Mouse (Mus musculus): ENCODE results near the gene Mn1. TPM values are rescaled to one million over a fixed set of nuclear protein-coding genes. Genes with fewer than 3 reads are reported as not detected.

Mn1 gene
- polyA plus RNA-seq, 1 experiment from 2014 or later: 60.1 TPM

DNA sequence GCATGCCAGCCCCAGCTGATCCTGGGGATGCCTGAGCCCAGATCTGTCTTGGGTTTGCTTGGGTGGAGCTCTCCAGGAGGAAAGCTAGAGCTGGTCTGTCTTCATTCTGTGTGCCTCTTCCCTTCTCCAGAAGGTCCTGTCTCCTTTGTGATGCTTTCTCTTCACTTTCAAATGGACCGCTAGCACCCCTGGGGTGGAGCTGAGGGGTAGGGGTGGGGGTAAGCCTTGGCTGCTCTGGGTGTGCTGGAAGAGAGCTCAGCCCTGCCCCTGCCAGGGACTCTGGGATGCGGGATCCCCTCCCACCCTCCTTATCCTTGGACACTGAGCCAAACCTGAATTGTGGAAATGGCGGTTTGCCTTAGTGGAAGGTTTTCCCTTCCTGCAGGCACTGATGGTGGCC is 21.2 kb downstream of the Mn1 start:
- ATAC-seq (replicated peaks): no peak

DNA sequence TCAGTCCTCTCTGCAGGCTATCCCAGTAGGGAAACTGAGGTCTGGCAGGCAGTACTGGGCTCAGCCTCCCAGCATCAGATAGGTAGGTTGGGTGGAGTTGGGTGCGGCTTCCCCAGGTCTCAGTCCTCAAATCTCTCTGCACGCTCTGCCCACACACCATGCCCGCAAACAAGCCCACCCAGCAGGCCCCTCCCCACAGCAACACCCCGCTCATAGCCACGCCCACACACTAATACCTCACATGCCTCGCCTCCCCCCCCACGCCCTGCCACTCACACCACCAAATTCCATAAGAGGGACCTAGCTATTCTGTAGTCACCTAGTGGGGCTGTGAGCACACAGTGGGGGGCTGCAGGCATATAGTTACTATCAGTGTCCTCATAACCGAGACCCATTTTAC is 21.7 kb downstream of the Mn1 start:
- Histone ChIP-seq H3K27me3 (replicated peaks) (no peaks in the 10 kb centered on the region), H3K9ac (no peak overlapping the region), H3K4me2 (no peak overlapping the region), H3K4me3 (no peak overlapping the region), H3K27ac (no peak overlapping the region), H3K4me1 (peaks cover 59% of the 10 kb centered on the region), H3K36me3 (replicated peaks) (no peaks in the 10 kb centered on the region), H3K9me3 (no peaks in the 10 kb centered on the region)
- 88% methylated on average over 8 of the region's 8 CpGs for WGBS
- no peak for ATAC-seq (replicated peaks)

More for the DNA sequence above, 21.2 kb downstream of the Mn1 start:
- Histone ChIP-seq H3K27me3 (replicated peaks) (no peaks in the 10 kb centered on the region), H3K27ac (no peak overlapping the region), H3K4me2 (no peak overlapping the region), H3K4me3 (no peak overlapping the region), H3K9me3 (no peaks in the 10 kb centered on the region), H3K36me3 (replicated peaks) (no peaks in the 10 kb centered on the region), H3K9ac (no peak overlapping the region), H3K4me1 (peaks cover 64% of the 10 kb centered on the region)
- 67% methylated on average over 3 of the region's 3 CpGs for WGBS

DNA sequence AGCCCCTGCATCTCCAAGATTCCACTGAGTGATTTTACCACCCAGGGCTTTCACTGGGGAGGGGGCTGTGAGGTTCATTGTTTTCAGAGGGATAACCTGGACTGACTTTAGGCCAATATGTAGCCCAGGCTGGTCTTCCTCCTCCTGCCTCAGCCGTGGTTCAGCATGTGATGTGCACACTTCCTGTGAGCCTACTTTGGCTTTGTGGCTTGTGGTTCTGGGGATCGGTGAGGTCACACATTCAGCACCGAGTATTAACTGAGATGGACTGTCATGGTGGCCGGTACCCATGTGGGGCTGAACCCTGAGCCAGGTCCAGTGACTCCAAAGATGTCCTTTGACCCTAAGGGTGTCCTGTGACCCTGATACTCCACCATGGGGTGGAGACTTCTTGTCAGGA is 23.1 kb downstream of the Mn1 start:
- H3K27ac ChIP-seq: no peak overlapping the region
- WGBS: 91% methylated on average over 4 of the region's 4 CpGs
- H3K4me2 ChIP-seq: no peak overlapping the region
- no peak for ATAC-seq (replicated peaks)
- no peaks in the 10 kb centered on the region for H3K9me3 ChIP-seq
- H3K27me3 ChIP-seq (replicated peaks): no peaks in the 10 kb centered on the region
- H3K4me3 ChIP-seq: no peak overlapping the region
- peaks cover 55% of the 10 kb centered on the region for H3K4me1 ChIP-seq
- H3K36me3 ChIP-seq (replicated peaks): no peaks in the 10 kb centered on the region
- H3K9ac ChIP-seq: no peak overlapping the region

DNA sequence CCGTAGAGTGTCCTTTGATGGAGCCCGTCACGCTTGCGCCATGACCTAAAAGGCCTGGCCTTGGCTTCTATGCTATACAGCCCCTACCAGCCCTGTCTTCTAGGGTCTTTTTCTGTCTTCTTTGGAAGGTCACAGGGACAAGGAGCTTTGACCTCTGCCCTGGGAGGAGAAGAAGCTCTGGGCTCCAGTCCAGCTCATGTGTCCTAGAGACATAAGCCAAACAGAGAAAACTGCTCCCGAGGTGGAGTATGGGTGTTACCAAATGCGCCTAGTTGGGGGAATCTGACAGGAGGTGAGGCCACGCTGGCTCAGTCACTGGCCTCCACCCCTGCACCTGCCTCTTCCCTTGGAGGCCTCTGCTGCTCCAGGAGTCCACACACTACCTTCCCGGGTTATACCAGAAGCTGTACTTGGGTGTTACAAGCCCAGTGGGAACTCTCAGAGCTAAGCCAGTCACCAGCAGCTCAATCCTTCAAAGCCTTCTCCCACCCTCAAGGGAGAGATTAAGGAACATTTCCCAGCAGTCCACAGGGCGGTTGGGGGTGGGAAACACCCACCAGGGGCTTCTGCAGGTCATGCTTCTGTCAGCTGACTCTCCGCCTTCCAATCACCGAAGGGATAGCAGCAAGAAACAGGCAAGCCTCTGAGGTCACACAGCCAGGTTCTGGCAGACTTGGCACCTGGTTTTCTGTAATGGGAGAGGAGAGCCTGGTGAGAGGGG is 25.1 kb downstream of the Mn1 start:
- Histone ChIP-seq H3K27me3 (replicated peaks) (no peaks in the 10 kb centered on the region), H3K4me3 (no peak overlapping the region), H3K4me1 (peaks cover 49% of the 10 kb centered on the region), H3K9me3 (no peaks in the 10 kb centered on the region), H3K27ac (no peak overlapping the region), H3K36me3 (replicated peaks) (no peaks in the 10 kb centered on the region), H3K9ac (no peak overlapping the region), H3K4me2 (no peak overlapping the region)
- 73% methylated on average over 11 of the region's 11 CpGs for WGBS
- ATAC-seq (replicated peaks): no peak

DNA sequence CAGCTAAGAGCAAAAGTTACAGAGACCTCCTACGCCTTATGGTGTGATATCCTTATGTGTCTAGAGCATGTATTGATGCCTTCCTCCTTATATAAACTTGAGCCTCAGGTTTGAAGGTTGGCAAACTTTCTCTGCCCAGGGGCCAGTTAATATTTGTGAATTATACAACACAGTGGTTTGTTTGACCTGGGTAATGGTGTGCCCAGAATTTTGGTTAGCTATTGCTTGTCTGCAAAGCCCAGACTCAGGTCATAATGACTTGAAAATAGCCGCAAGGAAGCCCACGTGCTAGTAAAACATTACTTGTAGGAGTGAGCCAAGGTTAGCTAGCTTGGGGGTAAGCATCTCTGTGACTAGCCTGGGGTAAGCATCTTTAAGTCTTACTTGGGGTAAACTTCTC is 26.5 kb downstream of the Mn1 start:
- Histone ChIP-seq H3K27ac (no peak overlapping the region), H3K4me1 (peaks cover 46% of the 10 kb centered on the region), H3K4me2 (no peak overlapping the region), H3K27me3 (replicated peaks) (no peaks in the 10 kb centered on the region), H3K4me3 (no peak overlapping the region), H3K9me3 (no peaks in the 10 kb centered on the region), H3K36me3 (replicated peaks) (no peaks in the 10 kb centered on the region), H3K9ac (no peak overlapping the region)
- ATAC-seq (replicated peaks): no peak
- 89% methylated on average over 3 of the region's 3 CpGs for WGBS

DNA sequence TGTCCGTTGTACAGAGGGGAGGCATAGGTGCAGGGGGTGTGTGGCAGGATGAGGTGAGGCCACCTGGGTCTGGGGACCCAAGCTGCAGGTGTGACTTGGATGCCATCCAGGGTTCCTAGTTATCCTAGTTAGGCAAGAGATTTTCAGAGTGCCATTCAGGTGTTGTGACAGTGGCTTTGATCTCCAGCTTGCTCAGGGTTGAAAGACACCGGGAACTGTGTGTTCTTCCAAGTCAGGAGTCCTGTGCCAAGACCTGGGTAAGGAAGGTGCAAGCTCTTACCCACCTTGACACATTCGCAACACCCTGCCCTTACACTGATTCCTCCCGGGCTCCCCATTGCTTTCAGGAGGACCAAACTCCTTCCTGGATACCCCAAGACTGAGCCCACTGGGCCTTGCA is 27.2 kb downstream of the Mn1 start:
- no peak for ATAC-seq (replicated peaks)
- no peak overlapping the region for H3K9ac ChIP-seq
- no peaks in the 10 kb centered on the region for H3K27me3 ChIP-seq (replicated peaks)
- 76% methylated on average over 4 of the region's 4 CpGs for WGBS
- H3K4me3 ChIP-seq: no peak overlapping the region
- no peak overlapping the region for H3K27ac ChIP-seq
- no peaks in the 10 kb centered on the region for H3K9me3 ChIP-seq
- H3K36me3 ChIP-seq (replicated peaks): no peaks in the 10 kb centered on the region
- peaks cover 54% of the 10 kb centered on the region for H3K4me1 ChIP-seq
- no peak overlapping the region for H3K4me2 ChIP-seq

DNA sequence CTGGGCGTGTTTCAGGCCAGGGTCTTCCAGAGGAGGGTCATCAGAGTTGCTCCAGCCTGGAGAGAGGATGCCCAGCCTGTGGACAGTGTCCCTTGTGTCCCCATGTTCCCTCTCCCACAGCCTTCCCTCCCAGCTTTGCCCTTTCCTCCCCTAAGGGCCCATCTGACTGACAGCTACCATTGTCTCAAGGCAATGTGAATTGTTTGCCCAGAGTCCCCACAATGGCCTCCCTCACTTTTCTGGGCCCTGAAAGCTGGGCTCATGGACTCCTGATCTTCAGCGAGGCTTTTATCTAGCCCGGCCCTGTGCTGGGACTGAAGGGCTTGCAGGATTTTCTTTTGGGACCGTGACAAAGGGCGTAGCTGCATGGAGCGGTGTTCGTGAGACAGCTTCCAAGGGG is 29.5 kb downstream of the Mn1 start:
- no peak for ATAC-seq (replicated peaks)
- no peaks in the 10 kb centered on the region for H3K36me3 ChIP-seq (replicated peaks)
- no peaks in the 10 kb centered on the region for H3K27me3 ChIP-seq (replicated peaks)
- H3K4me2 ChIP-seq: no peak overlapping the region
- H3K4me1 ChIP-seq: peaks cover 53% of the 10 kb centered on the region
- no peak overlapping the region for H3K9ac ChIP-seq
- H3K4me3 ChIP-seq: no peak overlapping the region
- H3K27ac ChIP-seq: peak overlapping the region; percentile 23
- 16% methylated on average over 7 of the region's 7 CpGs for WGBS
- no peaks in the 10 kb centered on the region for H3K9me3 ChIP-seq

DNA sequence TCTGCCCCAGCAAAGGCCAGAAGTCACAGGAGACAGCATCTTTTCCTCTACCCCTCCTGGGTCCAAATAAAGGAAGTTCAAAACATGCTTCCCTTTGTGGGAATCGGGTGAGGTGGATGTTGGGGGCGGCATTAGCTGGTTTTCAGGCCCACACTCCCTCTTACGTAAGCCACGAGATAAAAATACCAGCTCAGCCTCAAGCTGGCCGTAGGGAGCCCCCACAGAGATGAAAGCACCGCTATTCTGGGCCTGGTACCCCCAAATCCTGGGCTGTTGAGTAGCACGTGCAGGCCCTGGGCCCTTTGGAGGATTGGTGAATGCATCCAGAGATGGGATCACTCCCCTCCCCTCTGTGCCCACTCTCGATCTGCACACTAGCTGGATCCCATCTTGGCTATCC is 32.5 kb downstream of the Mn1 start:
- H3K9me3 ChIP-seq: no peaks in the 10 kb centered on the region
- H3K4me1 ChIP-seq: peaks cover 40% of the 10 kb centered on the region
- no peak overlapping the region for H3K4me2 ChIP-seq
- H3K27me3 ChIP-seq (replicated peaks): no peaks in the 10 kb centered on the region
- H3K4me3 ChIP-seq: no peak overlapping the region
- no peak for ATAC-seq (replicated peaks)
- no peak overlapping the region for H3K9ac ChIP-seq
- H3K27ac ChIP-seq: peak overlapping the region; percentile 65; the same call in 1 of the 2 replicates
- H3K36me3 ChIP-seq (replicated peaks): no peaks in the 10 kb centered on the region
- 49% methylated on average over 8 of the region's 8 CpGs for WGBS

DNA sequence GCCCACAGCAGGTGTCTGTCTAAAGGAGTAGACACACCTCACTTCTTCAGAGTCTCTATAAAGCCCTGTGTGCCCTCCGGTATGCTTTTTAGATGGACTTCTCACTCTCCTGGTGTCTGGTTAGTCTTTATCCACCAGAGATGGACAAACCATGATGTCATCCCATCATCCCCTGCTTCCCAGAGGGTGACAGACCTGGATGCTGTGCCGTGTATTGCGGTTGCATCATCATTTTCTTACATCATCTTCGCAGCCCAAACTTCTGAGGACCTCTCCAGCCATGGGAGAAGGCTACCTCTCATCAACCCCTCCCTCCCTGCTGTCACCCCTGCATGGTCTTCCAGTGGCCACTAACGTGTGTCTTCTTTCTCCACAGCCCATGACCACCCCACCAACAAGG is 37.1 kb downstream of the Mn1 start:
- Histone ChIP-seq H3K4me2 (no peak overlapping the region), H3K9ac (no peak overlapping the region), H3K4me1 (peaks cover 8% of the 10 kb centered on the region), H3K4me3 (no peak overlapping the region), H3K27ac (no peak overlapping the region), H3K9me3 (no peaks in the 10 kb centered on the region), H3K36me3 (replicated peaks) (peaks cover 7% of the 10 kb centered on the region; the same call in 1 of the 2 replicates), H3K27me3 (replicated peaks) (no peaks in the 10 kb centered on the region)
- ATAC-seq (replicated peaks): no peak
- 84% methylated on average over 5 of the region's 5 CpGs for WGBS

DNA sequence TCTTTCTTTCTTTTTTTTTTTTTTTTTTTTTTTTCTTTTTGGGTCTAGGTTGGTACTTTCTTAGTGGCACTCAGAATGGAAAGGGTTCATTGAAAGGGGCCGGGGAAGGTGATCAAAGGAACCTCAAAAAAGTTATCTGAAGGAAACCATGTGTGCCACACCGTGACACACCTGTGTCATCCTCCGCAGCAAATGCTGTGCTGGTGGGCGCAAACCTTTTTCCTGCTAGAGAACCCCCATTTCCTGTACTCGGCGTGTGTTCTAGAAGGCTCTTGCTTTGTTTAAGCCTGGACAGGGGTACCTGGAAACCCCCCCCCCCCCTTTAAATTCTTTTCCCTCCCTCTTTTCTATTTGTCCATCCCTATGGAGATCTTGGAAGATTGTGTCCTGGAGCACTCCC is 37.7 kb downstream of the Mn1 start:
- H3K9me3 ChIP-seq: no peaks in the 10 kb centered on the region
- H3K9ac ChIP-seq: no peak overlapping the region
- 94% methylated on average over 6 of the region's 6 CpGs for WGBS
- H3K4me3 ChIP-seq: no peak overlapping the region
- peaks cover 7% of the 10 kb centered on the region; the same call in 1 of the 2 replicates for H3K36me3 ChIP-seq (replicated peaks)
- H3K4me2 ChIP-seq: no peak overlapping the region
- peaks cover 2% of the 10 kb centered on the region for H3K4me1 ChIP-seq
- no peak for ATAC-seq (replicated peaks)
- H3K27ac ChIP-seq: no peak overlapping the region
- no peaks in the 10 kb centered on the region for H3K27me3 ChIP-seq (replicated peaks)

DNA sequence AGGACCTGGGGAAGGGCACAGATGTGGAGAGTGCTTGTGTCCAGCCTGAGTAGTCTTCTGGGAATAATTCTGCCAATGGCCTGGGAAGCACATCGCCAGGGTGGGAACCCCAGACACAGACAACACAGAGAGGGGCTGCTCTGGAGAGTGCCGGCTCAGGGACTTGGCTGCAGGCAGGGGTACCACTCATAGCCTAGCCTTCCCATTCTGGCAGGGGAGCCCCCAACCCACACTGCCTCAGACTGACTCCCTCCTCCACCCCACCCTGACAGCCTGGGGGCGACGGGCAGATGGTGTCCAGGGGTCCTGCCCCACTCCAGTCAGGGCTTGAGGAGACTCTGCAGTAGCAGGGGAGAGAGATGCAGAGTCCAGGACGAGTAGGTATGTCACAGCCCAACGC is 41.5 kb downstream of the Mn1 start:
- H3K36me3 ChIP-seq (replicated peaks): peaks cover 7% of the 10 kb centered on the region; the same call in 1 of the 2 replicates
- H3K27me3 ChIP-seq (replicated peaks): no peaks in the 10 kb centered on the region
- H3K9ac ChIP-seq: no peak overlapping the region
- ATAC-seq (replicated peaks): no peak
- no peaks in the 10 kb centered on the region for H3K4me1 ChIP-seq
- H3K4me2 ChIP-seq: no peak overlapping the region
- no peaks in the 10 kb centered on the region for H3K9me3 ChIP-seq
- H3K27ac ChIP-seq: no peak overlapping the region
- H3K4me3 ChIP-seq: no peak overlapping the region
- 85% methylated on average over 6 of the region's 6 CpGs for WGBS

DNA sequence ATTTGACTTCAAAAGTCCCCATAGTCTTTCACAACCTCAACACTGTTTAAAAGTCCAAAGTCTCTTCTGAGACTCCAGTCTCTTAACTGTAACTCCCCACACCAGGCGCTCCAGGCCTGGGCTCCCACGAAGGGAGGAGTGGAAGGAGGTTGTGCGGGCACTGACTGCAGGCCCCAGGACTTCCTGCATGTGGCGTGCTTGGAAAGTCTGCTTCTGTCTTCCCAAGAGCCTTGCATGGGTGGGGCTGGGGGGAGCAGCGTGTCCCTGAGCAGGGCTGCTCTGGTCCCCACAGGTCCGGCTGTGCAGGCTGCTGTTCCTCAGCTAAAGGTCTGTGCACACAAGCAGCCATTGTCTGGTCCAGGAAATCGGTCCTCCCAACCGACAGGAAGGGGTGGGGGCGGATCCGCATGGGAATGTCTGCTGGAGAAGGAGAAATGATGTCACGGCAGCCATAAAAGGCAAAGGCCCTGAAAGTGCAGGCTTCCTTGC is 48.7 kb downstream of the Mn1 start:
- Histone ChIP-seq H3K36me3 (replicated peaks) (no peaks in the 10 kb centered on the region), H3K4me3 (no peak overlapping the region), H3K9me3 (no peaks in the 10 kb centered on the region), H3K27me3 (replicated peaks) (no peaks in the 10 kb centered on the region), H3K9ac (no peak overlapping the region), H3K4me2 (no peak overlapping the region), H3K27ac (0 out of 2 replicates have a peak overlapping the region, but pooled peaks have one; percentile 8), H3K4me1 (no peaks in the 10 kb centered on the region)
- 61% methylated on average over 11 of the region's 11 CpGs for WGBS
- 0 out of 2 replicates have a peak, but pooled peaks have one; percentile 50 for ATAC-seq (replicated peaks)

DNA sequence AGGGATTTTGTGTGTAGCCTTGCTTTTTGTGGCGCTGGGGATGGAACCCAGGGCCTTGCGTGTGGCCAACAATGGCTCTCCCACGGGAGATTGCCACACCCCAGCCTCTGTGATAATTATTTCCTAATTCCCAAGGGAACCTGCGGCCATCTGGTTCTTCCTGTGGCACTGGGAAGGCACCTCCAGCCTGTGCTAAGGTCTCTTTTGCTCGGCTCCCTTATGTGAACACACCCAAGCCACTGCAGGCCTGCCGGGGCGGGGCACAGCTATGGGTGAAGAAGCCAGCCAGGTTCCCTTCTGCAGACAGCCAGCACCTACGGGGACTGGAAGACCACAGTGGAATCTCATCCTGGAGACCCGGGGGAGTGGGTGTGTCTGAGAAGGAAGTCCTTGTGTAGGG is 49.3 kb downstream of the Mn1 start:
- Histone ChIP-seq H3K27ac (no peak overlapping the region), H3K4me1 (no peaks in the 10 kb centered on the region), H3K9ac (no peak overlapping the region), H3K36me3 (replicated peaks) (no peaks in the 10 kb centered on the region), H3K4me3 (no peak overlapping the region), H3K9me3 (no peaks in the 10 kb centered on the region), H3K27me3 (replicated peaks) (no peaks in the 10 kb centered on the region), H3K4me2 (no peak overlapping the region)
- ATAC-seq (replicated peaks): no peak; the same call in 1 of the 2 replicates
- WGBS: 82% methylated on average over 9 of the region's 9 CpGs

All from midbrain, embryonic 15.5 days (tissue).